Mouse (Mus musculus): ENCODE data around the gene Mypn. TPM values are rescaled to one million over a fixed set of nuclear protein-coding genes. Genes with fewer than 3 reads are reported as not detected.

Gene Mypn
- polyA plus RNA-seq, 1 experiment, result 7.9 TPM

DNA sequence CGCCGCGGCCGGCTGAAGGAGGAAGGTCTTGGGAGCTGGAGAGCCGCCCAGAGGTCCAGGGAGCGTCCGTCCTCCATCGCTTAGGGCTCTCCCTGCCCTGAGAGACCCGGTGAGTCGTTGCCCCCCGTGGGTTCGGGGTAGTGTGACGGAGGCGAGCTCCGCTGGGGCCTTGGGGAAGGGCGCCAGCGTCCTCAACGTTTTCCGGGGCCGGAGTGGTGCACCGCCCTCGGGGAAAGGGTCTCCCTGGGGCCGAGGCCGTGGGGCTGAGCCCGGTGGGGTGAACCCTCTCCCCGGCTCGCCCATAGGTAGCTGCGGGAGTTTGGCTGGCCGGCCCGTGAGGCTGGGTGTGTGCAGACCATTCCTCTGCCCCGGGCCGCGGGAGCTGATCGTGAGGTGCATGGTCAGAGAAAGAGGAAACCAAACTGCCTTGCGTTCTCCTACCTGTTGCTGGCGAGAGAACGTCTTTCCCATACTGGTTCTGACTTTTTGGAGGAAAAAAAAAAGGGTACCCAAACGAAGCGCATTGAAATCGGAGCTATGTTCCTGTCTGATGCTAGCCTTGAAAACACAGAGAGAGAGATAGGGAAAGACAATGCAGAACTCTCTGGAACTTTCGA lies 40.4 kb upstream of the Mypn start:
- Histone ChIP-seq H3ac (ENCODE audit: control insufficient read depth, insufficient read length) (peak overlapping the region; percentile 30), H3K36me3 (ENCODE audit: control insufficient read depth, insufficient read depth) (peaks cover 14% of the 10 kb centered on the region), H3K4me2 (ENCODE audit: low read depth) (peak overlapping the region; percentile 76), H3K27me3 (ENCODE audit: control insufficient read depth, insufficient read depth, insufficient read length) (no peaks in the 10 kb centered on the region), H3K4me3 (peak overlapping the region; percentile 76), H3K79me2 (ENCODE audit: control insufficient read depth, insufficient read depth) (peaks cover 45% of the 10 kb centered on the region)
- TF ChIP-seq TCF12 (IDR thresholded peaks at IDR 0.05; ENCODE audit: insufficient read depth, poor library complexity, severe bottlenecking), result no peak

DNA sequence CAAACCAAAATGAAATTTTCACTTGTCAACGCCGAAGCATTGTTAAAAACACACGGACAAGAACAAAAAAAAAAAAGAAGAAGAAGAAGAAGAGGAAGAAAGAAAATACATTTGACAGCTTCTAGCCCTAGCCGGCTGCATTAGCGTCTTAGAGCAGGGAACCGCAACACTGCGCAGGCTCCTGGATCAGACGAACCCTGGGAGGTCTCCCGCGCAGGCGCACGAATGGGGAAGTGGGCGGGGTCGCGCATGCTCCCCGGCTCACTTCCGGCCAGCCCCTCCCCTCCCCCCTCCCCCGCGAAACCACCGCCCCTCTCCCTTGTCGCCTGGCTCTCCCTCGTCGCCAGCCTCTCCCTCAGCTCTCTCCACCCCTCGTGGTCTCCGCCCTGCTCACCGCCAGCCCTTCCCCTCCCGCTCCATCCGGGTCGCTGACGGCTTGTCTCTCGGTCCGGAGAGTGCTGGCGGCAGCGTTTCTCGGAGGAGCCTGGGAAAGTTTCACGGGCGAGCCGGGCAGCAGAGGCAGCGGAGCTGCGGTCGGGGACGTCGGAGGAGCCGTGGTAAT lies 39.8 kb upstream of the Mypn start, which contains the start of gene Herc4:
Gene Herc4, plus strand, starts transcription at position 318 of the 562 bp plus-strand sequence.
- peaks cover 12% of the 10 kb centered on the region for H3K36me3 ChIP-seq (ENCODE audit: control insufficient read depth, insufficient read depth)
- peak within 1 kb of the TSS; percentile 30 for H3ac ChIP-seq (ENCODE audit: control insufficient read depth, insufficient read length)
- H3K27me3 ChIP-seq (ENCODE audit: control insufficient read depth, insufficient read depth, insufficient read length), result no peaks in the 10 kb centered on the region
- H3K4me3 ChIP-seq, result peak within 1 kb of the TSS; percentile 76
- TF ChIP-seq POLR2AphosphoS2 (IDR thresholded peaks at IDR 0.05; ENCODE audit: insufficient read length, low read depth) (peak; percentile 94), TCF12 (IDR thresholded peaks at IDR 0.05; ENCODE audit: insufficient read depth, poor library complexity, severe bottlenecking) (no peak), MYOD1 (IDR thresholded peaks at IDR 0.05; ENCODE audit: control insufficient read depth in 1 of 3, insufficient read length in 2 of 3, low read depth in 2 of 3) (no peak), POLR2A (IDR thresholded peaks at IDR 0.05; ENCODE audit: insufficient read length, low read depth) (peak; percentile 92), USF1 (IDR thresholded peaks at IDR 0.05; ENCODE audit: low read depth) (no peak), REST (IDR thresholded peaks at IDR 0.05; ENCODE audit: insufficient read depth, insufficient read length) (no peak), MYOG (IDR thresholded peaks at IDR 0.05; ENCODE audit: control insufficient read depth in 1 of 3, insufficient read depth in 1 of 3, insufficient read length in 2 of 3, low read depth in 2 of 3) (peak in 1 of 3 experiments; percentile 42), E2F4 (IDR thresholded peaks at IDR 0.05; ENCODE audit: insufficient read depth) (no peak), CEBPB (IDR thresholded peaks at IDR 0.05; ENCODE audit: insufficient read depth, poor library complexity, severe bottlenecking) (no peak), MAX (IDR thresholded peaks at IDR 0.05; ENCODE audit: low read depth) (no peak), SRF (IDR thresholded peaks at IDR 0.05; ENCODE audit: control insufficient read depth, insufficient read length, low read depth) (no peak), TCF3 (IDR thresholded peaks at IDR 0.05; ENCODE audit: insufficient read length, low read depth) (no peak)
- peaks cover 42% of the 10 kb centered on the region for H3K79me2 ChIP-seq (ENCODE audit: control insufficient read depth, insufficient read depth)
- H3K4me2 ChIP-seq (ENCODE audit: low read depth), result peak within 1 kb of the TSS; percentile 97

DNA sequence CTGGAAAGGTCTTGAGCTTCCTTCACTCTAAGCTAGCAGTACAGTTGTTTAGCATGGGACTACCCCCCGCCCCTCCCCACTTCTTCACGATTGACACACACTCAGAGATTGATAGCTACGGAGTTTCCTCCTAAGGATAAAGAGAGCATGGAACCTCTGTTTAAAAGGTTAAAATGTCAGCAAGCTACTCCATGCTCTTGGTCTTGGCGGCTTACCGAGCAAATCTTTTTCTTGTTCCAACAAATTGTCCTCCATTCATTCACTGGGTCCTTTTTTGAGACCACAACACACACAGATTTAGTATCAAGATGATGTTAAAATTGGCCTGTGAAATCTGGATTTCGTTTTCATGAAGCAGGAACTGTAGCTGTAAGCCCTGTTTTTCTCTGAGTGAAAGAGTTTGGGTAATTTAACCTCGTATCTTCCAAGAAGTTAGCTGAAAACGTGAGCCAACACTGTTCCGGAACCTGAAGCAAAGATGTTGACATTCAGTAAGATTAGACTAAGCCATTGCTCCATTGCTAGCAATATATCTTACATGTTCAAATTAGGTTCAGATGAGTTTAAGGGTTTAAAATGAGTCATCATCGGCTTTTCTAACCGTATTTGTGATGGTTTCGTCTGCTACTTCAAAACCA lies 39.2 kb upstream of the Mypn start:
- Histone ChIP-seq H3K27me3 (ENCODE audit: control insufficient read depth, insufficient read depth, insufficient read length) (no peaks in the 10 kb centered on the region), H3K79me2 (ENCODE audit: control insufficient read depth, insufficient read depth) (peaks cover 36% of the 10 kb centered on the region), H3K4me2 (ENCODE audit: low read depth) (peak overlapping the region; percentile 97), H3K36me3 (ENCODE audit: control insufficient read depth, insufficient read depth) (peaks cover 12% of the 10 kb centered on the region), H3K4me3 (peak overlapping the region; percentile 76), H3ac (ENCODE audit: control insufficient read depth, insufficient read length) (no peak overlapping the region)
- TF ChIP-seq USF1 (IDR thresholded peaks at IDR 0.05; ENCODE audit: low read depth) (no peak), E2F4 (IDR thresholded peaks at IDR 0.05; ENCODE audit: insufficient read depth) (no peak), POLR2AphosphoS2 (IDR thresholded peaks at IDR 0.05; ENCODE audit: insufficient read length, low read depth) (no peak), MYOD1 (IDR thresholded peaks at IDR 0.05; ENCODE audit: control insufficient read depth in 1 of 3, insufficient read length in 2 of 3, low read depth in 2 of 3) (no peak), POLR2A (IDR thresholded peaks at IDR 0.05; ENCODE audit: insufficient read length, low read depth) (no peak), TCF12 (IDR thresholded peaks at IDR 0.05; ENCODE audit: insufficient read depth, poor library complexity, severe bottlenecking) (no peak), REST (IDR thresholded peaks at IDR 0.05; ENCODE audit: insufficient read depth, insufficient read length) (no peak), MAX (IDR thresholded peaks at IDR 0.05; ENCODE audit: low read depth) (no peak), SRF (IDR thresholded peaks at IDR 0.05; ENCODE audit: control insufficient read depth, insufficient read length, low read depth) (no peak), TCF3 (IDR thresholded peaks at IDR 0.05; ENCODE audit: insufficient read length, low read depth) (no peak), CEBPB (IDR thresholded peaks at IDR 0.05; ENCODE audit: insufficient read depth, poor library complexity, severe bottlenecking) (no peak), MYOG (IDR thresholded peaks at IDR 0.05; ENCODE audit: control insufficient read depth in 1 of 3, insufficient read depth in 1 of 3, insufficient read length in 2 of 3, low read depth in 2 of 3) (no peak)

DNA sequence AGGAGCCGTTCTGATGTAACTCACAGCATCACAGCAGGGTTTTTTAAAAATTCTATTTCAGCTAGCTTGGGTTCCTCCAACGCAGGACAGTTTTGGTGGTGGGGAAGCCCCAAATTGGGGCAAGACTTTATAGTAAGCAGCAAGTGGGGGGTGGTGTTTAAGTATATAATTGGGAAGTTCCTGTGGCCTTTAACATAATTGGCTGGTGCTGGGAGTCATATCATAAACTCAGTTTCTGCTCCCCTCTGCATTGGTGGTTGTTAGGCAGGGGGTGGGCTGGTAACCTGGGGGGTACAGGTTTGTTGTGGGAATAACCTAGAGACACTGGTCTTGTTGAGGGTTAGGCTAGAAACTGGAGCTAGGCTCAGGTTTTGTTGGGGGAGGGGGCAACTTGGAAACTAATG lies 37.1 kb upstream of the Mypn start:
- no peak for TF ChIP-seq REST (IDR thresholded peaks at IDR 0.05; ENCODE audit: insufficient read depth, insufficient read length)
- TF ChIP-seq MYOG (IDR thresholded peaks at IDR 0.05; ENCODE audit: control insufficient read depth in 1 of 3, insufficient read depth in 1 of 3, insufficient read length in 2 of 3, low read depth in 2 of 3), result no peak
- TF ChIP-seq TCF12 (IDR thresholded peaks at IDR 0.05; ENCODE audit: insufficient read depth, poor library complexity, severe bottlenecking), result no peak
- no peak for TF ChIP-seq TCF3 (IDR thresholded peaks at IDR 0.05; ENCODE audit: insufficient read length, low read depth)
- TF ChIP-seq MAX (IDR thresholded peaks at IDR 0.05; ENCODE audit: low read depth), result no peak
- TF ChIP-seq SRF (IDR thresholded peaks at IDR 0.05; ENCODE audit: control insufficient read depth, insufficient read length, low read depth), result no peak
- no peak for TF ChIP-seq POLR2AphosphoS2 (IDR thresholded peaks at IDR 0.05; ENCODE audit: insufficient read length, low read depth)
- no peak for TF ChIP-seq MYOD1 (IDR thresholded peaks at IDR 0.05; ENCODE audit: control insufficient read depth in 1 of 3, insufficient read length in 2 of 3, low read depth in 2 of 3)
- no peak for TF ChIP-seq POLR2A (IDR thresholded peaks at IDR 0.05; ENCODE audit: insufficient read length, low read depth)
- no peak for TF ChIP-seq CEBPB (IDR thresholded peaks at IDR 0.05; ENCODE audit: insufficient read depth, poor library complexity, severe bottlenecking)
- no peak for TF ChIP-seq USF1 (IDR thresholded peaks at IDR 0.05; ENCODE audit: low read depth)
- no peak for TF ChIP-seq E2F4 (IDR thresholded peaks at IDR 0.05; ENCODE audit: insufficient read depth)
- peaks cover 17% of the 10 kb centered on the region for H3K79me2 ChIP-seq (ENCODE audit: control insufficient read depth, insufficient read depth)
- peaks cover 6% of the 10 kb centered on the region for H3K36me3 ChIP-seq (ENCODE audit: control insufficient read depth, insufficient read depth)
- no peak overlapping the region for H3K4me3 ChIP-seq
- no peaks in the 10 kb centered on the region for H3K27me3 ChIP-seq (ENCODE audit: control insufficient read depth, insufficient read depth, insufficient read length)
- no peak overlapping the region for H3ac ChIP-seq (ENCODE audit: control insufficient read depth, insufficient read length)
- no peak overlapping the region for H3K4me2 ChIP-seq (ENCODE audit: low read depth)

All from myocyte (in vitro differentiated cells).